Mouse (Mus musculus): ENCODE measurements at regions not wholly inside any gene's neighbourhood (a gene's known extent, or its start where the extent isn't known, plus 50 kb on each side); places are given as distances from the start of the nearest gene placed in this dataset.

- no peak overlapping the region for H3K4me2 ChIP-seq (ENCODE audit: low read depth, low read length)
- H3K27me3 ChIP-seq (ENCODE audit: control insufficient read depth, insufficient read depth, low read depth, low read length): no peaks in the 10 kb centered on the region
- no peak overlapping the region for H3K27ac ChIP-seq (ENCODE audit: low read length)
- ATAC-seq (ENCODE audit: low read depth): no peak
- H3K9ac ChIP-seq (ENCODE audit: low read length): no peak overlapping the region
- H3K4me1 ChIP-seq (replicated peaks; ENCODE audit: control insufficient read depth, insufficient read depth, low read length): peaks cover 22% of the 10 kb centered on the region
- H3K4me3 ChIP-seq (ENCODE audit: low read length): no peak overlapping the region
- H3K9me3 ChIP-seq (ENCODE audit: control insufficient read depth, low read length): no peaks in the 10 kb centered on the region
- H3K36me3 ChIP-seq (ENCODE audit: control insufficient read depth, insufficient read depth, low read length): no peaks in the 10 kb centered on the region
Measured at GRCm38 (mm10) chr13:34465862-34466430, 121.0 kb upstream of the Slc22a23 start.

GRCm38 (mm10) chr13:34465456-34465855, 120.5 kb upstream of the Slc22a23 start:
- Histone ChIP-seq H3K36me3 (ENCODE audit: control insufficient read depth, insufficient read depth, low read length) (no peaks in the 10 kb centered on the region), H3K4me2 (ENCODE audit: low read depth, low read length) (no peak overlapping the region), H3K27ac (ENCODE audit: low read length) (no peak overlapping the region), H3K4me1 (replicated peaks; ENCODE audit: control insufficient read depth, insufficient read depth, low read length) (peaks cover 22% of the 10 kb centered on the region), H3K9me3 (ENCODE audit: control insufficient read depth, low read length) (no peaks in the 10 kb centered on the region), H3K27me3 (ENCODE audit: control insufficient read depth, insufficient read depth, low read depth, low read length) (no peaks in the 10 kb centered on the region), H3K9ac (ENCODE audit: low read length) (no peak overlapping the region), H3K4me3 (ENCODE audit: low read length) (no peak overlapping the region)
- WGBS: 71% methylated on average over 5 of the region's 5 CpGs
- ATAC-seq (ENCODE audit: low read depth): no peak

DNA sequence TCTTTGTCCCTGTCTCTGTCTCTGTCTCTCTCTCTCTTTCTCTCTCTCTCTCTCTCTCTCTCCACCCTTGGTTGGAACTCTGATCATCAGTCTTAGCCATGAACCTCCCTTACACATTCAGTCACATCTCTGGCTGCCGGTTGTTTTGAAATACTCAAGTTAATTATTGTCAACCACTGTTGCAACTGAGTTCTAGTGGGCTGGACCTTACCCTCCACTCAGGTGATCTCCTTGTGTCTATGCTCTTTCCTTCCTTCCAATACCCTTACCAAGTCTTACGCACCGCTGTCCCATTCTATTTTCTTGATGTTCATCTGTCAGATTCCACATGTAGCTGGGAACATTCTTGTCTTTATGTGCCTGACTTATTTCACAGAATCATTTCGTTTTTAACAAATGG, 119.2 kb upstream of the Slc22a23 start:
- no peak overlapping the region for H3K4me2 ChIP-seq (ENCODE audit: low read depth, low read length)
- 84% methylated on average over 4 of the region's 4 CpGs for WGBS
- no peak overlapping the region for H3K9ac ChIP-seq (ENCODE audit: low read length)
- no peak overlapping the region for H3K4me3 ChIP-seq (ENCODE audit: low read length)
- peaks cover 19% of the 10 kb centered on the region for H3K4me1 ChIP-seq (replicated peaks; ENCODE audit: control insufficient read depth, insufficient read depth, low read length)
- H3K27me3 ChIP-seq (ENCODE audit: control insufficient read depth, insufficient read depth, low read depth, low read length): no peaks in the 10 kb centered on the region
- H3K27ac ChIP-seq (ENCODE audit: low read length): no peak overlapping the region
- H3K9me3 ChIP-seq (ENCODE audit: control insufficient read depth, low read length): no peaks in the 10 kb centered on the region
- ATAC-seq (ENCODE audit: low read depth): no peak
- no peaks in the 10 kb centered on the region for H3K36me3 ChIP-seq (ENCODE audit: control insufficient read depth, insufficient read depth, low read length)

DNA sequence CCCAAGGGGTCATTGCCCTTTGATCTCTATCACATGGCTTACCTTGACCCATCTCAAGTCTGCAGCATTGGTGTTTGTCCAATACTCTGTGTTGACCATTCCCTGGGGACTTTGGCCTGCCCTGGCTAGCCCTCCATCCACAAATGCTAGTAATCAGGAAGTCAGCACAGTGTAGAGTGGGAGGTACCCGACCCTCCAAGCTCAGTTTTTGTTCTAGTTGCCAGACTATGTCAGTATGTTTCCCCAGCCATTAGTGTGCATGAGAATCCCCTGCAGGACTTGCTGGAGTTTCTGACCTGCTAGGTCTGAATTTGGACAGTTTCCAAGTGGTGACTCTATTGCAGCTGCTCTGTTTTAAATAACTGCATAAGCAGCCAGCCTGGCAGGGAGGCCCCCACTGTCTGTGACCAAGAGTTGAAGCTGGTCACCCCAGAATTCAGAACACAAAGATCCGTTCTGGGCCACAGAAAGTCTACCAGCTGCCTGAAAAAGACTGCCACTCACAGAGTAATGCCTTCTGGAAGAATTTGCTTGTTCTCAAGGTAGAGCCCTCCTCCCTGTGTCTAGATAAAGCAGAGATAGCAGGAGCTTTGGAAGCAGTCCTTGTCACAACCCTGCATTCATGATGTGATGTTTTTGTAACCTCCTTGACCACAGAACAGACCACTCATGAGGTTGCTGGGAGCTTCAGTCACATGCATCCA, 118.0 kb upstream of the Slc22a23 start:
- H3K27ac ChIP-seq (ENCODE audit: low read length): no peak overlapping the region

GRCm38 (mm10) chr13:34462206-34462807, 117.3 kb upstream of the Slc22a23 start:
- no peak overlapping the region for H3K4me3 ChIP-seq (ENCODE audit: low read length)
- no peaks in the 10 kb centered on the region for H3K27me3 ChIP-seq (ENCODE audit: control insufficient read depth, insufficient read depth, low read depth, low read length)
- no peaks in the 10 kb centered on the region for H3K9me3 ChIP-seq (ENCODE audit: control insufficient read depth, low read length)
- H3K4me1 ChIP-seq (replicated peaks; ENCODE audit: control insufficient read depth, insufficient read depth, low read length): peaks cover 12% of the 10 kb centered on the region
- no peaks in the 10 kb centered on the region for H3K36me3 ChIP-seq (ENCODE audit: control insufficient read depth, insufficient read depth, low read length)
- H3K4me2 ChIP-seq (ENCODE audit: low read depth, low read length): no peak overlapping the region
- 74% methylated on average over 6 of the region's 6 CpGs for WGBS
- no peak for ATAC-seq (ENCODE audit: low read depth)
- no peak overlapping the region for H3K9ac ChIP-seq (ENCODE audit: low read length)
- no peak overlapping the region for H3K27ac ChIP-seq (ENCODE audit: low read length)

More for the DNA sequence above, 118.0 kb upstream of the Slc22a23 start:
- Histone ChIP-seq H3K27me3 (ENCODE audit: control insufficient read depth, insufficient read depth, low read depth, low read length) (no peaks in the 10 kb centered on the region), H3K9me3 (ENCODE audit: control insufficient read depth, low read length) (no peaks in the 10 kb centered on the region), H3K4me3 (ENCODE audit: low read length) (no peak overlapping the region), H3K4me2 (ENCODE audit: low read depth, low read length) (no peak overlapping the region), H3K4me1 (replicated peaks; ENCODE audit: control insufficient read depth, insufficient read depth, low read length) (peaks cover 12% of the 10 kb centered on the region), H3K9ac (ENCODE audit: low read length) (no peak overlapping the region), H3K36me3 (ENCODE audit: control insufficient read depth, insufficient read depth, low read length) (no peaks in the 10 kb centered on the region)
- 21% methylated on average over 2 of the region's 2 CpGs for WGBS
- peak; percentile 51 for ATAC-seq (ENCODE audit: low read depth)

DNA sequence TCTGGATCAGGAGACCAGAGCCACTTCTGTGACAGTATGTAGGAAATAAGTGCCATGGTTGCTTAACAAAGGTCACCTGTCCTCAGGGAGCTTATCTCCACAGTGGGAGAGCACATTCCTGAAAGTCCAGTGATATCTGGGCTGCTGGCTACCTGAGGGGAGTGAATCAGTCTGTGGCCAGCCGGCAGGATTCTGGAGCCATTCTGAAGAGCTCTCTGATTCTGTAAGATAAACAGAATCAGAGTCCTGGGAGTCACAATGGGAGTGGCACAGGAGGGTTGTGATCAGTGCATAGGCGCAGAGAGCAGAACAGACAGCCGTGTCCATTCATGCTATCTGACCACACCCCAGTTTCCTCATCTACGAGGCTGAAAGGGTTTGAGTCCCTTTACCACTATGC, 116.0 kb upstream of the Slc22a23 start:
- Histone ChIP-seq H3K27ac (ENCODE audit: low read length) (no peak overlapping the region), H3K9me3 (ENCODE audit: control insufficient read depth, low read length) (no peaks in the 10 kb centered on the region), H3K36me3 (ENCODE audit: control insufficient read depth, insufficient read depth, low read length) (no peaks in the 10 kb centered on the region), H3K9ac (ENCODE audit: low read length) (no peak overlapping the region), H3K4me3 (ENCODE audit: low read length) (no peak overlapping the region), H3K4me2 (ENCODE audit: low read depth, low read length) (no peak overlapping the region), H3K4me1 (replicated peaks; ENCODE audit: control insufficient read depth, insufficient read depth, low read length) (peaks cover 12% of the 10 kb centered on the region), H3K27me3 (ENCODE audit: control insufficient read depth, insufficient read depth, low read depth, low read length) (no peaks in the 10 kb centered on the region)
- 23% methylated on average over 4 of the region's 4 CpGs for WGBS
- peak; percentile 51; the same call in 1 of the 2 replicates for ATAC-seq (ENCODE audit: low read depth)

- peak; percentile 68 for ATAC-seq (ENCODE audit: low read depth)
- Histone ChIP-seq H3K4me2 (ENCODE audit: low read depth, low read length) (no peak overlapping the region), H3K27ac (ENCODE audit: low read length) (no peak overlapping the region)
Measured at GRCm38 (mm10) chr13:34456051-34456450, 111.1 kb upstream of the Slc22a23 start.

GRCm38 (mm10) chr13:34446806-34447205, 101.8 kb upstream of the Slc22a23 start:
- Histone ChIP-seq H3K4me3 (ENCODE audit: low read length) (no peak overlapping the region), H3K9ac (ENCODE audit: low read length) (no peak overlapping the region), H3K4me2 (ENCODE audit: low read depth, low read length) (no peak overlapping the region), H3K9me3 (ENCODE audit: control insufficient read depth, low read length) (no peaks in the 10 kb centered on the region), H3K27ac (ENCODE audit: low read length) (no peak overlapping the region), H3K36me3 (ENCODE audit: control insufficient read depth, insufficient read depth, low read length) (no peaks in the 10 kb centered on the region), H3K27me3 (ENCODE audit: control insufficient read depth, insufficient read depth, low read depth, low read length) (no peaks in the 10 kb centered on the region), H3K4me1 (replicated peaks; ENCODE audit: control insufficient read depth, insufficient read depth, low read length) (no peaks in the 10 kb centered on the region)
- ATAC-seq (ENCODE audit: low read depth): no peak

More at GRCm38 (mm10) chr13:34456051-34456450, 111.1 kb upstream of the Slc22a23 start:
- WGBS: 29% methylated on average over 3 of the region's 3 CpGs
- H3K9me3 ChIP-seq (ENCODE audit: control insufficient read depth, low read length): no peaks in the 10 kb centered on the region
- H3K4me3 ChIP-seq (ENCODE audit: low read length): no peak overlapping the region
- no peaks in the 10 kb centered on the region for H3K36me3 ChIP-seq (ENCODE audit: control insufficient read depth, insufficient read depth, low read length)
- H3K9ac ChIP-seq (ENCODE audit: low read length): no peak overlapping the region
- H3K27me3 ChIP-seq (ENCODE audit: control insufficient read depth, insufficient read depth, low read depth, low read length): no peaks in the 10 kb centered on the region
- no peaks in the 10 kb centered on the region; the same call in 1 of the 2 replicates for H3K4me1 ChIP-seq (replicated peaks; ENCODE audit: control insufficient read depth, insufficient read depth, low read length)

- Histone ChIP-seq H3K27ac (ENCODE audit: low read length) (no peak overlapping the region), H3K4me1 (replicated peaks; ENCODE audit: control insufficient read depth, insufficient read depth, low read length) (no peaks in the 10 kb centered on the region), H3K4me3 (ENCODE audit: low read length) (no peak overlapping the region), H3K9ac (ENCODE audit: low read length) (no peak overlapping the region), H3K9me3 (ENCODE audit: control insufficient read depth, low read length) (no peaks in the 10 kb centered on the region), H3K36me3 (ENCODE audit: control insufficient read depth, insufficient read depth, low read length) (no peaks in the 10 kb centered on the region), H3K4me2 (ENCODE audit: low read depth, low read length) (no peak overlapping the region), H3K27me3 (ENCODE audit: control insufficient read depth, insufficient read depth, low read depth, low read length) (no peaks in the 10 kb centered on the region)
- WGBS: 84% methylated on average over 8 of the region's 8 CpGs
- ATAC-seq (ENCODE audit: low read depth): no peak
Measured at GRCm38 (mm10) chr13:34446327-34446726, 101.3 kb upstream of the Slc22a23 start.

All from lung, embryonic 16.5 days (tissue).